Mouse (Mus musculus) 3134 (cell line): ENCODE measurements around the gene Cox5a.

Experiments
- DNase-seq: peaks from one replicate; pipeline ENCODE4 v3.0.0-alpha.2; 2011; ENCODE audit warnings: low spot score; ENCODE audit not compliant: insufficient read length; ENCODE audit errors: extremely low read depth

The Cox5a gene

DNA sequence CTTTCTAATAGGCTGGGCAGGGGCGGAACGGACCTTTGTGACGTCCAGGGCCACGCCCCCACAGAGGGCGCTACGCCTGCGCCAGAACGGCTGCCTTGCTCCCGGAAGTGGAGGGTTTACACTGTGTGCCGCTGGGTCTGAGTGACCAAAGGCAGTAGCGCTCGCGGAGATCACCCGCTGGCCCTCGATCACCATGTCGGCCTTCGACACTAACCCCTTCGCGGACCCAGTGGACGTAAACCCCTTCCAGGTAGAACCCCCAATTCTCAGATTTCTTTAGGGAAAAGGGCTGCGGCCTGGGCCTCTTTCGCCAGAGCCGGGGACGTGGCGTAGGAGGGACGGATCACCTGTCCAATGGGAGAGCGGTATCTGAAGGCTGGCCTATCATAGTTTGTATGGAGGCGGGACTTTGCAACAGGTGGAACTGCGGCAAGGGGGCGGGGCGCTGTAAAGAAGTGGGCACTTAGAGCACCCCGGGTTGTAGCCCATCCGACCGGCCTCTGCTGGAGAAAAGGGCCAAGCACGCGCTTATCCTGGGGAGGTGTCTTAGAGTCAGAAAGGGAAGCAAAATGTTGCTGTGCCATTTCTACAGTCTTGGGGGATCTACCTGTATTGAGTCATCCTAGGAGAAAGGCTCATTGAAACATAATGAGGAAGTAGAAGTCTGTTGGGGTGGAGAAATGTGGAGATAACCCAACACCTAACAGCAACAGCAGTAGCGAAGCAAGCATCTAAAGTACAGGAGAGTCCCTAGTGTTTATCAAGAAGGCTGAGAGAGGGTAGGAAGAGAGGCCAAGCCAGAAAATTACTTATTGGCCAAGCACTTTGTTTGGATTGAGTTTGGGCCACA, 40.0 kb downstream of the Cox5a start, which contains the start of gene Scamp2:
Scamp2 (plus strand) TSS at position 83 of the 850 bp plus-strand sequence.
- peak; percentile 95 for DNase-seq

DNA sequence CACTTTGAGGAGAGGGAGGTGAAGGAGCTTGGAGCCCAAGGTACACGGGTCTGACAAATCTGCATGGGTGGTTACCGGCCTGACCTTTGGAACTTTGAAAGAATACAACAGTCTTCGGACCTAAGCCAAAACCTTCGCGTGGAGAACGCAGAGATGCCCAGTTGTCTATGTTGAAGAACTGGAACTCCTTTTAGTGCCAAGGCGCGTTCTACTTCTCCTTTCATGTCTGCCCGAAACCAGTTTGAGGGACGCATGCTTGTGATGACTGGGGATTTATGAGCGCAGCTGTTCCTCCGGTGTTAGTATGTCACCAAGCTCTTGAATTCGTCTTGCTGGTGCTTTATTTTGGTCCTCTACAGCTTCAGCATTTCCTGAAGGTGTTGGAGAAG, 40.6 kb downstream of the Cox5a start:
- no peak for DNase-seq

DNA sequence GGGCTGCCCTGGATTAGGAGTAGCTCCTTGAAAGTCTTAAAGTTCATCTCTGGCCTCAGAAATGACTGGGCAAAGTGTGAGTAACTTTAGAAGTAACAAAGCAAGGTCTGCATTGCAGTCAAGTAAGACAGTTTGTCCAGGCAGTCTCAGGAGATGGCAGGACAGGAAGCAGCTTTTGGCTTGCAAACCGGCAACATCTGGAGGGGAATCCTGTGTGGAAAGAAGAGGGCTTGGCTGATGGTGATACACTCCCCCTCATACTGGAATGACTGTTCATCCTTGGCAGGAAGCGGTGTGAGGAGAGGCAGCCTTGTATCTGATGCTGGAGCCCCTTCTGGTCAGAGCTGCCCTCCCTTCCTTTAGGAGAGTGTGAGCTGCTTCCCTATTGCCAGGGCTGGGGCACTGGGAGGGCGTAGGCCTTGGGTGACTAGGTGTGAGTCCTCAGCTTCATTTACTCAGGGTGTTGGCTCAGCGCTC, 41.9 kb downstream of the Cox5a start:
- no peak for DNase-seq

DNA sequence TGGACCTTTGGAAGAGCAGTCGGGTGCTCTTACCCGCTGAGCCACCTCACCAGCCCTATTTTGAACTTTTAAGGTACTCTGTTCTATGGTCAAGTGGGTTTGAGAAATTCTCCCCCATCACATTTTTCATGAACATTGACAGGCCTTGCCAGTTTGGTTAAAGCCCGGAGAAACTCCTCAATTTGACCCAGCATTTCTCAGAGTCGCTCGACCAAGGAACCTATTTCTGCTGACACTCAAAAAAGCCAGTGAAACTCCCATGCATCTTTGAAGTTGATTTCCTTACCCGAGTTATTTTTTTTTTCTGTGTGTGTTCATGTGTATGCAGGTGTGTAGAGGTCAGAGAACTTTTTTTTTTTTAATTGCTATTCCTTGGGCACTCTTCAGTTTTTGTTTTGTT, 43.5 kb downstream of the Cox5a start:
- no peak for DNase-seq

DNA sequence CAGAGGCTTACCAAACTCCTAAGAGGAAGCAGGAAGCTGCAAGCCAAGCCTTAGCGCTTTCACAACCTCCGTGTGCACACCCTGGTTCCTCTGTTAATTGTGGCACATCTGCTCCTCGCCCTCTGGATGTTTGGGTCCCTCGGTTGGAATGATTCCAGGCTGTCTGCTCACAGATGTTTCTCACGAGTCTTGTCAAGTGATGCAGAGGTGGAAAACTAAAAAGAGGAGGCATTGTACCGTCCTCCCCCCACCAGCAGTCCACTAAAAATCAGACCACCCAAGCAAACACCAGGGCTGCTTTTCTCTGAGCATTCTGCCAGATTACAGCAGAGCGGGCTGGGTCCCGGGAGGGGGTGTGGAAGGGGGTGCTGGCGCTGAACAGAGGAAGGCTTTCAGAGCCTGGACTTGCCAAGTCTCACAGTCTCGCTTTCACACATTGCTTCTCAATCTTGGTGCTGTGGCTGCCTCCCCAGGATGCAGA, 44.7 kb downstream of the Cox5a start:
- DNase-seq: no peak

DNA sequence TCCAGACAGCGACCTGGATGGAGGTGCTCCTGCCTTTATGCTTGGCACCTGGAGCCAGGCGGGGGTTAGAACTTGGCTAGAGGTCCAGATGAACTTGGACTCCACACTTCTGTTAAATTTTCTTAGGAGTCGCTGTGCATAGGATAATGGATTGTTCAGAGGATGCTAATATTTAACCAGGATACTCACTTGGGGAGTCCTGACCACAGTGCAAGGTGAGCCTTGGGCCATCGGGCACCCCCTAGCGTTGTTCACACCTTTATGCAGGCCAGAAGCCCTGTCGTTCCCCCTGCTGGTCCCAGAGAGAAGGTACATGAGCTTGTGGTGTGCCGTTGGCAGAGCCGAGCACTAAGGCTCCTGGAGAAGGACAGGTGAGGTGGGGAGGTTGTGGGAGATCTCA, 45.8 kb downstream of the Cox5a start:
- no peak for DNase-seq

DNA sequence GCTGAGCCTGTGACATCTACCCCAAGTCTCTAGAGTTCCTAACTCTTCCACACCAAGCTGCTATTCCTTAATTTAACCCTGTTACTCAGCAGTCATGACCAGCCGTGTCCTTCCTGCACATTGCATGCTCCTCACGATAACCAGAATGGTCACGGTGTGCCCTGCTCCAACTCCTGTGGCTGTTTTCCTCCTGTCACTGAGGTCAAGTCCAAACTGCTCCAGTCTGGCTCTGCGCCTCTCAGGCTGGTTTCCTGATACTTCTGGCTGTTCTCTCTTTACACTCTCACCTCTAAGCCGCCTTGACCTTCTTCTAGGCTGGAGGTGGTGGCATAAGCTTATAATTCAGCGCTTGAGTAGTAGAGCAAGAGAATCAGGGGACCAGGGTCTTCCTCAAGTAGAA, 47.4 kb downstream of the Cox5a start:
- DNase-seq: no peak

DNA sequence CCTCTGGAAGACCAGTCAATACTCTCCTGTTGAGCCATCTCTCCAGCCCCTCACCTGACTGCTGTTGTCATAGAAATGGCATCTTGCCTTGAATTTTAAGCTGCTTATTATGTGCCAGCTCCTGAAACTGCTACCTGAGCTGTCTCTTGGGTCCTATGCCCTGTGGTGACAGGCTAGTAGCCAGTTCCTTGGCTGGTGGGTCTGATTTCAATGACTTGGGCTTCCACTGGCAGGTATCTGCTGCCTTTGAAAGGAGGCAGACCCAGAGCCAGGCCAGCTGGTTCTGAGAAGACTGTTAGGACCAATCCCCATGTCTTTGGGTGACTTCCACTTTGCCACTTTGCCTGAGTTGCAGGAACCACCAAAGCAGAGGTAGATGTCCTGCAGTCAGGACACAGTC, 53.3 kb downstream of the Cox5a start:
- DNase-seq: no peak

DNA sequence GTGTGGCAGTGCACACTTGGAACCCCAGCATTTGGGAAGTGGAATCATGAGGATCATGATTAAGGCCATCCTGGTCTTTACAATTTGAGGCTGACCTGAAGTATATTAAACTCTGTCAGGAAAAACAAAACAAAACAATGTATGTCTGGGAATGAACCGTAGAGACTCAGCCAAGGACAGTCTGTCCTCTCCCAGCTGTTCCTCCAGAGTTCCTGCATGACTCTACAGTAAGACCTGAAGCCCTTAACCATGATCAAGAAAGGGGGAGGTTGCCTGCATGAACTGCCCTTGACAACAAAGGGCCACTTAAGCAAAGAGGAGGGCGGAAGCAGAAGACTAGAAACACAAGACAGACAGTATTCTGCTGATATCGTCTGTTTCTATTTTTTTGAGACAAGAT, 54.5 kb downstream of the Cox5a start:
- DNase-seq: no peak

DNA sequence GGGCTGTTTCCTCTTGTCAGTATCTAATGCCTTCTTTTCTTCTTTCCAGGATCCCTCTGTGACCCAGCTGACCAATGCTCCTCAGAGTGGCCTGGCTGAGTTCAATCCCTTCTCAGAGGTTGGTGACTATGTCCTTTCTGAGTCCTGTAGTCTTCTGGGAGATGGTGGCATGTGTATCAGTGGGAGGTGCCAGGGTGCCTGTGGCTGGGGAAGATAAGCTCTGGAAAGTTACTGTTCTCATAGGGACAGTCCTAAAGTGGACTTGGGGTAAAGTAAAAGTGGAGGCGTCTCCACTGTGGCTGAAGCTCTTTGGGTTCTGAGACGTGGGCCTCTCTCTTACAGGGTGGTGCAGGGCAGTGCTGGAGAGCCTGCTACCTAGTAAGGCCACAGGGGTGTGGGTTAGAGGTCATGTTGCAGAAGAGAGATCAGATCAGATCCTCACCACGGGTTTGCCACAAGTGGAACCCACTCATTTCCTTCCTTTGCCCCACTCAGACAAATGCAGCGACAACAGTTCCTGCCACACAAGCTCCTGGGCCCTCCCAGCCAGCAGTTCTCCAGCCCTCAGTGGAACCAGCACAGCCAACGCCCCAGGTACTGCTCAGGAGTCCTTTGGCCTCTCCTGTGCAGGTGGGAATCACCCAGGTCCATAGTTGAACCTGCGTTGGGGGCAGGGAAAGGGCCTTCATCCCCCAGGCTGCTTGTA, 56.2 kb downstream of the Cox5a start:
- DNase-seq: no peak
